Mouse (Mus musculus) heart, embryonic 11.5 days (tissue): ENCODE measurements around the gene Armc10. TPM values are rescaled to one million over a fixed set of nuclear protein-coding genes. Genes with fewer than 3 reads are reported as not detected.

Experiments used
- ATAC-seq: fragments of 200-750 bp; cut with Nextera tagmentation; replicated peaks from 2 replicates; pipeline ENCODE4 v1.8.0; 2017; ENCODE audit warnings: moderate library complexity; ENCODE audit not compliant: insufficient number of reproducible peaks, low FRiP score, low TSS enrichment
- H3K27ac ChIP-seq: fragments of 300-500 bp; sonication (generic); 2 replicates; pipeline ENCODE4 v1.5.1; 2014; ENCODE audit warnings: mild to moderate bottlenecking, low read depth, low read length
- H3K27me3 ChIP-seq: fragments of 300-500 bp; sonication (generic); 2 replicates; pipeline ENCODE4 v1.6.1; 2014; ENCODE audit warnings: mild to moderate bottlenecking, low read length, mixed read lengths; ENCODE audit not compliant: control insufficient read depth, insufficient read depth
- H3K36me3 ChIP-seq: fragments of 300-500 bp; sonication (generic); 2 replicates; pipeline ENCODE4 v1.6.1; 2014; ENCODE audit warnings: mild to moderate bottlenecking, low read length, moderate library complexity, mixed read lengths; ENCODE audit not compliant: control insufficient read depth, insufficient read depth
- H3K4me1 ChIP-seq: fragments of 300-500 bp; sonication (generic); 2 replicates; pipeline ENCODE4 v1.6.1; 2014; ENCODE audit warnings: low read length; ENCODE audit not compliant: control insufficient read depth, insufficient read depth
- H3K4me2 ChIP-seq: fragments of 300-500 bp; sonication (generic); 2 replicates; pipeline ENCODE4 v1.6.1; 2014; ENCODE audit warnings: mild to moderate bottlenecking, moderate library complexity
- H3K4me3 ChIP-seq: fragments of 300-500 bp; sonication (generic); 2 replicates; pipeline ENCODE4 v1.5.1; 2014; ENCODE audit warnings: low read depth, low read length
- H3K9ac ChIP-seq: fragments of 300-500 bp; sonication (generic); 2 replicates; pipeline ENCODE4 v1.6.1; 2014; ENCODE audit warnings: mild to moderate bottlenecking, low read depth, low read length, moderate library complexity
- H3K9me3 ChIP-seq: fragments of 300-500 bp; sonication (generic); replicated peaks from 2 replicates; pipeline ENCODE4 v1.6.1; 2016; ENCODE audit warnings: low read length; ENCODE audit not compliant: control insufficient read depth
- WGBS: fragments of 180-500 bp; shearing (Covaris S2); extraction: QIAGEN DNeasy Blood & Tissue Kit; methylation state at CpG from one replicate; pipeline ENCODE4 v1.1.7; 2014; ENCODE audit not compliant: insufficient replicate concordance; 5-methylcytosine and 5-hydroxymethylcytosine counted together
- polyA plus RNA-seq: library from polyadenylated mRNA; unstranded; fragments of >200 nt; fragmentation: Nextera tagmentation; extraction: Ambion mirVana; gene quantifications from 2 replicates; pipeline ENCODE4 v1.2.1, GENCODE M21; 2014

Armc10 gene
- polyA plus RNA-seq, 1 experiment from 2014 or later, result 30.3 TPM

- H3K9ac ChIP-seq, result no peak overlapping the region
- no peaks in the 10 kb centered on the region for H3K36me3 ChIP-seq
- 0 out of 2 replicates have a peak, but pooled peaks cover 3% of the 10 kb centered on the region for H3K4me1 ChIP-seq
- H3K4me2 ChIP-seq, result no peak overlapping the region
- H3K4me3 ChIP-seq, result no peak overlapping the region
- no peaks in the 10 kb centered on the region for H3K9me3 ChIP-seq
- H3K27me3 ChIP-seq, result no peaks in the 10 kb centered on the region
- 63% methylated on average over 12 of the region's 12 CpGs for WGBS
- H3K27ac ChIP-seq, result no peak overlapping the region
- ATAC-seq, result no peak
Observed at GRCm38 (mm10) chr5:21675019-21675418, 29.4 kb downstream of the Armc10 start.

GRCm38 (mm10) chr5:21675494-21675893, 29.9 kb downstream of the Armc10 start:
- ATAC-seq, result no peak
- 89% methylated on average over 23 of the region's 23 CpGs for WGBS
- Histone ChIP-seq H3K9me3 (no peaks in the 10 kb centered on the region), H3K36me3 (no peaks in the 10 kb centered on the region), H3K4me2 (no peak overlapping the region), H3K9ac (no peak overlapping the region), H3K4me1 (0 out of 2 replicates have a peak, but pooled peaks cover 3% of the 10 kb centered on the region), H3K4me3 (no peak overlapping the region), H3K27ac (no peak overlapping the region), H3K27me3 (no peaks in the 10 kb centered on the region)

GRCm38 (mm10) chr5:21677939-21678338, 32.3 kb downstream of the Armc10 start:
- WGBS, result 85% methylated on average over 6 of the region's 6 CpGs
- Histone ChIP-seq H3K27me3 (no peaks in the 10 kb centered on the region), H3K4me3 (no peak overlapping the region), H3K36me3 (no peaks in the 10 kb centered on the region), H3K4me2 (no peak overlapping the region), H3K4me1 (0 out of 2 replicates have a peak, but pooled peaks cover 8% of the 10 kb centered on the region), H3K9ac (no peak overlapping the region), H3K9me3 (no peaks in the 10 kb centered on the region), H3K27ac (no peak overlapping the region)
- no peak for ATAC-seq

GRCm38 (mm10) chr5:21678363-21678762, 32.8 kb downstream of the Armc10 start:
- 0 out of 2 replicates have a peak, but pooled peaks cover 8% of the 10 kb centered on the region for H3K4me1 ChIP-seq
- H3K4me3 ChIP-seq, result no peak overlapping the region
- WGBS, result 92% methylated on average over 9 of the region's 9 CpGs
- H3K9me3 ChIP-seq, result no peaks in the 10 kb centered on the region
- no peak overlapping the region for H3K27ac ChIP-seq
- no peak for ATAC-seq
- no peak overlapping the region for H3K9ac ChIP-seq
- no peaks in the 10 kb centered on the region for H3K36me3 ChIP-seq
- no peak overlapping the region for H3K4me2 ChIP-seq
- no peaks in the 10 kb centered on the region for H3K27me3 ChIP-seq

GRCm38 (mm10) chr5:21680029-21680428, 34.4 kb downstream of the Armc10 start:
- ATAC-seq, result no peak
- H3K9ac ChIP-seq, result no peak overlapping the region
- H3K4me3 ChIP-seq, result no peak overlapping the region
- no peaks in the 10 kb centered on the region for H3K36me3 ChIP-seq
- no peaks in the 10 kb centered on the region for H3K9me3 ChIP-seq
- no peak overlapping the region for H3K27ac ChIP-seq
- H3K27me3 ChIP-seq, result no peaks in the 10 kb centered on the region
- H3K4me2 ChIP-seq, result no peak overlapping the region
- H3K4me1 ChIP-seq, result 0 out of 2 replicates have a peak, but pooled peaks cover 5% of the 10 kb centered on the region
- WGBS, result 84% methylated on average over 4 of the region's 4 CpGs

GRCm38 (mm10) chr5:21680940-21681339, 35.3 kb downstream of the Armc10 start:
- no peak for ATAC-seq
- Histone ChIP-seq H3K9me3 (no peaks in the 10 kb centered on the region), H3K4me3 (no peak overlapping the region), H3K4me2 (no peak overlapping the region), H3K27ac (no peak overlapping the region), H3K9ac (no peak overlapping the region), H3K27me3 (no peaks in the 10 kb centered on the region), H3K4me1 (0 out of 2 replicates have a peak, but pooled peaks cover 5% of the 10 kb centered on the region), H3K36me3 (no peaks in the 10 kb centered on the region)
- 78% methylated on average over 5 of the region's 5 CpGs for WGBS

GRCm38 (mm10) chr5:21683811-21684210, 38.2 kb downstream of the Armc10 start:
- Histone ChIP-seq H3K27ac (no peak overlapping the region), H3K4me2 (no peak overlapping the region), H3K36me3 (no peaks in the 10 kb centered on the region), H3K9me3 (no peaks in the 10 kb centered on the region), H3K4me3 (no peak overlapping the region), H3K9ac (no peak overlapping the region), H3K4me1 (0 out of 2 replicates have a peak, but pooled peaks cover 5% of the 10 kb centered on the region), H3K27me3 (no peaks in the 10 kb centered on the region)
- 84% methylated on average over 9 of the region's 9 CpGs for WGBS
- no peak for ATAC-seq

GRCm38 (mm10) chr5:21685001-21685400, 39.4 kb downstream of the Armc10 start:
- 63% methylated on average over 10 of the region's 10 CpGs for WGBS
- Histone ChIP-seq H3K4me3 (no peak overlapping the region), H3K27ac (no peak overlapping the region), H3K9me3 (no peaks in the 10 kb centered on the region), H3K36me3 (no peaks in the 10 kb centered on the region), H3K4me2 (no peak overlapping the region), H3K9ac (no peak overlapping the region), H3K27me3 (no peaks in the 10 kb centered on the region), H3K4me1 (0 out of 2 replicates have a peak, but pooled peaks cover 5% of the 10 kb centered on the region)
- ATAC-seq, result no peak

GRCm38 (mm10) chr5:21687042-21687441, 41.4 kb downstream of the Armc10 start:
- H3K27me3 ChIP-seq, result no peaks in the 10 kb centered on the region
- H3K4me1 ChIP-seq, result no peaks in the 10 kb centered on the region
- H3K9me3 ChIP-seq, result no peaks in the 10 kb centered on the region
- no peak overlapping the region for H3K9ac ChIP-seq
- H3K36me3 ChIP-seq, result no peaks in the 10 kb centered on the region
- no peak overlapping the region for H3K4me3 ChIP-seq
- ATAC-seq, result no peak
- no peak overlapping the region for H3K4me2 ChIP-seq
- H3K27ac ChIP-seq, result no peak overlapping the region
- WGBS, result 35% methylated on average over 4 of the region's 4 CpGs
